Mouse (Mus musculus): ENCODE data around the gene Prn. TPM values are rescaled to one million over a fixed set of nuclear protein-coding genes. Genes with fewer than 3 reads are reported as not detected.

Gene Prn
- total and polyA plus RNA-seq, 2 experiments from 2014 or later = not detected

DNA sequence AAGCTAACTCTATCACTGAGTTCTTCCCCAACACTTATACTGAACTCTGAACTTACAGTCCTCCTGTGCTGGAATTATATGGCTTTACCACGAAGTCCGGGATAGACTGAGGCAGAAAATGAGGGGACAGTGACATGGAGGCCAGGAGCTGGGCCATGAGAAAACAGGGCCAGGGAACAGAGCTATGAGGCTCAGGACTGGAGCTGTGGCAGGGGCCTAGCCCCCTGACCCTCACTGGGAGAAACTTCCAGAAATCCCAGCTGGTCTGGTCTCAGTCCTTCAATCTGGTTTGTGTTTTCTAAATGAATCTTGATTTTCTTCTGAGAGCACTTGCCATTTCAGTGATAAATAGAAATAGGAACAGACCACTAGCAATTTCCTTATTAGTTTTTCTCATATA, 24.5 kb downstream of the Prn start:
- TF ChIP-seq CTCF (IDR thresholded peaks at IDR 0.05; ENCODE audit: low read depth) (no peak), EP300 (IDR thresholded peaks at IDR 0.05; ENCODE audit: low read depth) (no peak)
- peaks cover 18% of the 10 kb centered on the region for H3K36me3 ChIP-seq (replicated peaks; ENCODE audit: control insufficient read depth, insufficient read depth, low read length)
- H3K9ac ChIP-seq (replicated peaks; ENCODE audit: low read depth, low read length) = no peak overlapping the region
- DNase-seq (ENCODE audit: low spot score) = no peak
- no peaks in the 10 kb centered on the region for H3K27me3 ChIP-seq (ENCODE audit: control insufficient read depth, insufficient read depth, low read length)
- H3K4me3 ChIP-seq (ENCODE audit: low read depth, low read length) = no peak overlapping the region
- ATAC-seq (ENCODE audit: insufficient read depth, low read depth) = no peak
- no peaks in the 10 kb centered on the region for H3K9me3 ChIP-seq (replicated peaks; ENCODE audit: control insufficient read depth, low read length)
- peaks cover 17% of the 10 kb centered on the region; the same call in 1 of the 2 replicates for H3K4me1 ChIP-seq (ENCODE audit: control insufficient read depth, insufficient read depth)
- H3K27ac ChIP-seq (ENCODE audit: low read depth) = no peak overlapping the region
- H3K4me2 ChIP-seq (ENCODE audit: low read depth, low read length) = no peak overlapping the region
- WGBS = 98% methylated on average over 2 of the region's 2 CpGs

- Histone ChIP-seq H3K9me3 (replicated peaks; ENCODE audit: control insufficient read depth, low read length) (no peaks in the 10 kb centered on the region), H3K27me3 (ENCODE audit: control insufficient read depth, insufficient read depth, low read length) (no peaks in the 10 kb centered on the region), H3K4me2 (ENCODE audit: low read depth, low read length) (no peak overlapping the region), H3K4me1 (ENCODE audit: control insufficient read depth, insufficient read depth) (peaks cover 17% of the 10 kb centered on the region; the same call in 1 of the 2 replicates), H3K4me3 (ENCODE audit: low read depth, low read length) (no peak overlapping the region), H3K9ac (replicated peaks; ENCODE audit: low read depth, low read length) (no peak overlapping the region), H3K27ac (ENCODE audit: low read depth) (0 out of 2 replicates have a peak overlapping the region, but pooled peaks have one; percentile 31), H3K36me3 (replicated peaks; ENCODE audit: control insufficient read depth, insufficient read depth, low read length) (peaks cover 18% of the 10 kb centered on the region)
- peak; percentile 62 for DNase-seq (ENCODE audit: low spot score)
- peak; percentile 76 for ATAC-seq (ENCODE audit: insufficient read depth, low read depth)
- 29% methylated on average over 10 of the region's 10 CpGs for WGBS
- TF ChIP-seq EP300 (IDR thresholded peaks at IDR 0.05; ENCODE audit: low read depth) (no peak), CTCF (IDR thresholded peaks at IDR 0.05; ENCODE audit: low read depth) (peak; percentile 60)
Observed at GRCm38 (mm10) chr2:131935390-131936105, 25.8 kb downstream of the Prn start.

DNA sequence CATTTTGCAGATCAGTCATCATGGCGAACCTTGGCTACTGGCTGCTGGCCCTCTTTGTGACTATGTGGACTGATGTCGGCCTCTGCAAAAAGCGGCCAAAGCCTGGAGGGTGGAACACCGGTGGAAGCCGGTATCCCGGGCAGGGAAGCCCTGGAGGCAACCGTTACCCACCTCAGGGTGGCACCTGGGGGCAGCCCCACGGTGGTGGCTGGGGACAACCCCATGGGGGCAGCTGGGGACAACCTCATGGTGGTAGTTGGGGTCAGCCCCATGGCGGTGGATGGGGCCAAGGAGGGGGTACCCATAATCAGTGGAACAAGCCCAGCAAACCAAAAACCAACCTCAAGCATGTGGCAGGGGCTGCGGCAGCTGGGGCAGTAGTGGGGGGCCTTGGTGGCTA, 26.7 kb downstream of the Prn start:
- WGBS = 97% methylated on average over 10 of the region's 10 CpGs
- DNase-seq (ENCODE audit: low spot score) (no peak), ATAC-seq (ENCODE audit: insufficient read depth, low read depth) (no peak)
- H3K4me1 ChIP-seq (ENCODE audit: control insufficient read depth, insufficient read depth) = peaks cover 17% of the 10 kb centered on the region; the same call in 1 of the 2 replicates
- no peak overlapping the region for H3K9ac ChIP-seq (replicated peaks; ENCODE audit: low read depth, low read length)
- H3K4me2 ChIP-seq (ENCODE audit: low read depth, low read length) = no peak overlapping the region
- H3K27me3 ChIP-seq (ENCODE audit: control insufficient read depth, insufficient read depth, low read length) = no peaks in the 10 kb centered on the region
- H3K9me3 ChIP-seq (replicated peaks; ENCODE audit: control insufficient read depth, low read length) = no peaks in the 10 kb centered on the region
- TF ChIP-seq EP300 (IDR thresholded peaks at IDR 0.05; ENCODE audit: low read depth) (no peak), CTCF (IDR thresholded peaks at IDR 0.05; ENCODE audit: low read depth) (no peak)
- H3K4me3 ChIP-seq (ENCODE audit: low read depth, low read length) = no peak overlapping the region
- H3K27ac ChIP-seq (ENCODE audit: low read depth) = no peak overlapping the region
- H3K36me3 ChIP-seq (replicated peaks; ENCODE audit: control insufficient read depth, insufficient read depth, low read length) = peaks cover 18% of the 10 kb centered on the region

- no peak overlapping the region for H3K9ac ChIP-seq (replicated peaks; ENCODE audit: low read depth, low read length)
- H3K27ac ChIP-seq (ENCODE audit: low read depth) = no peak overlapping the region
- TF ChIP-seq EP300 (IDR thresholded peaks at IDR 0.05; ENCODE audit: low read depth) = no peak
- TF ChIP-seq CTCF (IDR thresholded peaks at IDR 0.05; ENCODE audit: low read depth) = peak; percentile 74
- H3K4me2 ChIP-seq (ENCODE audit: low read depth, low read length) = no peak overlapping the region
- no peak for ATAC-seq (ENCODE audit: insufficient read depth, low read depth)
- 46% methylated on average over 8 of the region's 8 CpGs for WGBS
- DNase-seq (ENCODE audit: low spot score) = no peak
- no peaks in the 10 kb centered on the region for H3K9me3 ChIP-seq (replicated peaks; ENCODE audit: control insufficient read depth, low read length)
- no peaks in the 10 kb centered on the region for H3K27me3 ChIP-seq (ENCODE audit: control insufficient read depth, insufficient read depth, low read length)
- H3K36me3 ChIP-seq (replicated peaks; ENCODE audit: control insufficient read depth, insufficient read depth, low read length) = peaks cover 18% of the 10 kb centered on the region
- no peak overlapping the region for H3K4me3 ChIP-seq (ENCODE audit: low read depth, low read length)
- peaks cover 8% of the 10 kb centered on the region; the same call in 1 of the 2 replicates for H3K4me1 ChIP-seq (ENCODE audit: control insufficient read depth, insufficient read depth)
Observed at GRCm38 (mm10) chr2:131939404-131940111, 29.8 kb downstream of the Prn start.

- H3K4me1 ChIP-seq (ENCODE audit: control insufficient read depth, insufficient read depth) = peaks cover 4% of the 10 kb centered on the region; the same call in 1 of the 2 replicates
- no peak overlapping the region for H3K4me3 ChIP-seq (ENCODE audit: low read depth, low read length)
- H3K9me3 ChIP-seq (replicated peaks; ENCODE audit: control insufficient read depth, low read length) = no peaks in the 10 kb centered on the region
- no peak overlapping the region for H3K4me2 ChIP-seq (ENCODE audit: low read depth, low read length)
- 47% methylated on average over 3 of the region's 3 CpGs for WGBS
- TF ChIP-seq EP300 (IDR thresholded peaks at IDR 0.05; ENCODE audit: low read depth) (no peak), CTCF (IDR thresholded peaks at IDR 0.05; ENCODE audit: low read depth) (no peak)
- H3K9ac ChIP-seq (replicated peaks; ENCODE audit: low read depth, low read length) = no peak overlapping the region
- DNase-seq (ENCODE audit: low spot score) (no peak), ATAC-seq (ENCODE audit: insufficient read depth, low read depth) (no peak)
- no peaks in the 10 kb centered on the region for H3K27me3 ChIP-seq (ENCODE audit: control insufficient read depth, insufficient read depth, low read length)
- H3K27ac ChIP-seq (ENCODE audit: low read depth) = no peak overlapping the region
- H3K36me3 ChIP-seq (replicated peaks; ENCODE audit: control insufficient read depth, insufficient read depth, low read length) = peaks cover 18% of the 10 kb centered on the region
Observed at GRCm38 (mm10) chr2:131940506-131940905, 30.7 kb downstream of the Prn start.
